Mouse (Mus musculus): ENCODE measurements around the gene Asf1a.
"Not testable (repeated sequence)": the region's sequence is repeated elsewhere in the genome, so short reads cannot be mapped to it uniquely, and the experiment has no call there.

Gene Asf1a

DNA sequence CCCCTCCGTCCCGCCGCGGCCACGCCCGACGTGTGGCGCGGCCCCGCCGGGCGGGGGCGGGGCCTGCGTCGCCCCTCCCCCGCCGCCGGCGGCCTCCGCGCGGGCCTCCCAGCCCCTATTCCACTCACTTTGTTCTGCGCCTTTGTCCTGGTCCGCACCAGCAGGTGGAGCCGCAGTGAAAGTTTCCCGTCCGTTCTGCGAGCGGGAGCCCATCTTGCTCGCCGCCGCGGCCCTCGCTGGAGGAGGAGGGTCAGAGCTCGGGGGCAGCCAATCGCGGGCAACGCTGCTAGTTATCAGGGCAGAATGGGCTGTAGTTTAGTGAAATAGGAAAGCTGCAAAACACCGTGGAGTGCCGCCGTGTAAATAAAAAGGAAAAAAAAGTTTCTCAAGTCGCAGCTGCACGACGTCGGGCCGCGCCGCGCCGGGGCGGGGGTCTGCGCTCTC, at the start of gene Asf1a:
TSS of gene Asf1a (plus strand) at position 81 of the 444 bp plus-strand sequence.
- DNase-seq: peak; percentile 97

- DNase-seq: no peak
These were observed 34.6 kb upstream of the Asf1a start for GRCm38 (mm10) chr10:53562001-53562400.

DNA sequence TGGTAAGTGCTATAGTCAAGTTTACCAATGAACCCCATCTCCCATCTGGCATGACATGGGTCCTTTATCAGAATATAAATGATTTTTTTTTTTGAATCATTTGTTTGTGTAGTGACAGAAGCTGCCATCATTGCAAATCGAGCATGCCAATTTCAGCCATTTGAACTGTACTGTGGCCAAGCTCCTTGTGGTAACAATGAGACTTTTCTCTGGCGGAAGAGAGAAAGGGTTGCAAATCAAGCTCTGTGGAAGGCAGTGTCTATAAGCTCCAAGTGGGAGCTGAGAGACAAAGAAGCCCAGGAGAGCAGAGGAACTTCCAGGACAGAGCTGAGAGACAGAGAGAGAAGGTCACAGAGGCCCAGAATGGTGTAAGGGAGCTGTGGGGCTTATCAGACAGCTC, 31.0 kb upstream of the Asf1a start:
- no peak for DNase-seq

DNA sequence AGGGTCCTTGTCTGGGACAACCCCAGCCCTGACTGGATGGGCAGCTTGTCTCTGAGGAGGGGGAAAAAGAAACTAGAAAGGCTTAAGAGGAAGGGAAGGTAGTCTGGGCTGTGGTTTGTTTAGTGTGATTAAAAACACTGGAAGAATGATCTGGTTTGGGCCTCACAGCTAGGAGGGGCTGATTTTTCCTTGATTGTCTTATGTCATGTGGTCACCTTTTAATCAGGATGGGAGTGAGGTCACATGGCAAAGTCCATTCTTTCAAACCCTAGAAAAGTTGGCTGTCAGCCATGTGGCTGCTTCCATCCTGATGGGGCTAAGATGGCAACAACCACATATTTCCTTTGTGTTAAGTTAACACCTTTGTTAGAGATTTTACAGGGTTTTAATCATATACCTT, 28.0 kb upstream of the Asf1a start:
- DNase-seq: peak; percentile 17 to 38

- peak in 1 of 2 experiments; percentile 15 for DNase-seq
These were observed 16.4 kb upstream of the Asf1a start for GRCm38 (mm10) chr10:53580137-53580536.

- DNase-seq: peak; percentile 40 to 79
These were observed 15.9 kb upstream of the Asf1a start for GRCm38 (mm10) chr10:53580621-53581081.

GRCm38 (mm10) chr10:53581087-53581486, 15.5 kb upstream of the Asf1a start:
- DNase-seq: no peak

GRCm38 (mm10) chr10:53585777-53586176, 10.8 kb upstream of the Asf1a start:
- no peak for DNase-seq

DNA sequence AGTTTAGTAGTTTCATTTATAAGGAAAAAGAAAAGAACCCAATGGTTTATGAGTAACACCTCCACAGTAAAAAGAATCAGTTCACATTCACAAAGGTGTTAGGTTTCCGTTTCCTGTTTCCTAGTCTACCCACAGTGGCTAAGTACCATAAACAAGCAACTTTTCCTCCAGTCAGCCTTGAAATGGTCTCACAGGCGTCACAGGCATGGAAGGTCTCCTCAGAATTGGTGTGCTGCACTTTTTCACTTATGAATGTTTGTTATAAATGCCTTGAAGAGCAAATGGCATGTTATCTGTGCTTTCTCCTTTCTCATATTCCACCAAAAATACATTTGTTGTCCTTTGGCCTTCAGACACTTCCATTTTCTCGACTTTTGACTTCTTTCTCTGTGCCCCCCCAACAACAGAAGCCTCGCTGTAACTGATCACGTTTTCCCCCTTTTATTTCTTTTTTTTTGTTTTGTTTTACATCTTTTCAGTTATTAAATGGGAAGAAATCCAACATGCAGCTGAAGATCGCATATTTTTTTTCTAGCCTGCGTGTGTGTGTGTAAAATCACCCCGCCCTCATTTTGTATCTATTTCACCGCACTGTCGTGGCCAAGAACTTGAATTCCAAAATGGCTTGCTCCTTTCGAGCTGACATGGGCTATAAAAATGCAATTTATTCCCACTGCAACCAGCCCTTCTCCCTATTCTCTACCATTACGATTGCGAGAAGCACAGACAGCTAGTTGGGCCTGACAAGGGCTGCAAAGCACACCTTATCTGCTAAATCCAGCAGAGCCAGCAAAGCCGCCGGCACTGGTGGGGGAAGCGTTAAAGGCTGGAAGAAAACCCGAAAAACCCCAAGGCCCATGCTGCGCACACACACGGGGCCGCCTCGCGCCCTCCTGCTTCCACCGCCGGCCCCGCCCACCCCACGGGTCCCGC, 547 bp upstream of the Asf1a start:
- no peak for DNase-seq

- DNase-seq: peak; percentile 20 to 69
These were observed 744 bp downstream of the Asf1a start for GRCm38 (mm10) chr10:53597121-53597881.

DNA sequence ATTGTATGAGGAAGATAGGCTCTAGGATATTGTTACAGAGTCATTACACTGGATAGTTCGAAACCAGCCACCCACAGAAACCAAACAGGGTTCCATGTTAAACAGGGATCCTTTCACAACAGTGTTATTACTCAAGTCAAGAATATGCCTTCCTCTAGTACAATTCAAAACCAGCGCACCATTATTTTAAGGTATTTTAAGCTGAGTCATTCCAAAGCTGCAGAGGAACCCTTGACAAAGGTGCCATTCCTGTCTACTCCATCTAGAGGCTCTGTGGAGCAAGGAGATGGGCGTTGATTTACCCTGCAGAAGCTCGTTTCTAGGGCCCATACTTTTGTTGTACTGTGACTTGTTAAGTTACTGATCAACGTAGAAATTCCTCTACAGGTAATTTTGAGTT, 2.3 kb downstream of the Asf1a start:
- peak; percentile 24 to 27 for DNase-seq

GRCm38 (mm10) chr10:53605328-53605727, 8.8 kb downstream of the Asf1a start:
- DNase-seq: no peak

- no peak for DNase-seq
These were observed 11.7 kb downstream of the Asf1a start for GRCm38 (mm10) chr10:53608274-53608673.

- DNase-seq: no peak
These were observed 15.6 kb downstream of the Asf1a start for GRCm38 (mm10) chr10:53612172-53612571.

- peak; percentile 41 to 78 for DNase-seq
These were observed 17.4 kb downstream of the Asf1a start for GRCm38 (mm10) chr10:53613955-53614354.

DNA sequence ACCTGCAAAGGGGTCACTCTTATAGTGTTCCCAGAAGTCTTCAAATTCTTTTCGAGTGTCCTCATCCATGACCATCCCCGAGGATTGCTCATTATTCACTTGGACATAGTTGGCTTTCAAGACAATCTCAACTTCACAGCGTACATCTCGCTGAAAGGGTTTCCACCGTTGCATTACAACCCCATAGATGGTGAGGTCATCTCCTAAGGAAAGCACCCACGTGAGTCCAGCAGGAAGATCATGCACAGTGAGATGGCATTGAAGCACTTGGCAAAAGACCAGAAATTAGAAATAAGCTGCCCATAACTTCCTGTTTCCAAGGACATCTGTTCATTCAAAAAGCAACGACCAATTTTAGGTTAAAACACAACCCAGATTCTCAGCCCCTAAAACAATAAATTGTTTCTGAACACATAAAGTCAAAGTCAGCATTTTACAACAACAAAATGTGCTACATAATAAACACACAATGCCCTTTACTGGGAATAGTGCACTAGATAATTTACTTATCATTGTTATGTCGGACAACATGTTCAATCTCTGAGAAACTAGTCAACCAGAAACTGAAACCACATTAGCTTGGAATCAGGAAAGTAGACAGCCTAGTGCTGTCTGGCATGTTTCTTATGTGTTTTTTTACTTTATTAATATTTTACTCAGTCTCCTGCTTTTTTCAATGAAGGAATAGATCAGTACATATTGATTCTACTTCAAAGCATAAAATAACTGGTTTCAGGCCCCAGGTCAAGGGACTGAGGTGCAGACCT, 19.5 kb downstream of the Asf1a start:
- no peak for DNase-seq

DNA sequence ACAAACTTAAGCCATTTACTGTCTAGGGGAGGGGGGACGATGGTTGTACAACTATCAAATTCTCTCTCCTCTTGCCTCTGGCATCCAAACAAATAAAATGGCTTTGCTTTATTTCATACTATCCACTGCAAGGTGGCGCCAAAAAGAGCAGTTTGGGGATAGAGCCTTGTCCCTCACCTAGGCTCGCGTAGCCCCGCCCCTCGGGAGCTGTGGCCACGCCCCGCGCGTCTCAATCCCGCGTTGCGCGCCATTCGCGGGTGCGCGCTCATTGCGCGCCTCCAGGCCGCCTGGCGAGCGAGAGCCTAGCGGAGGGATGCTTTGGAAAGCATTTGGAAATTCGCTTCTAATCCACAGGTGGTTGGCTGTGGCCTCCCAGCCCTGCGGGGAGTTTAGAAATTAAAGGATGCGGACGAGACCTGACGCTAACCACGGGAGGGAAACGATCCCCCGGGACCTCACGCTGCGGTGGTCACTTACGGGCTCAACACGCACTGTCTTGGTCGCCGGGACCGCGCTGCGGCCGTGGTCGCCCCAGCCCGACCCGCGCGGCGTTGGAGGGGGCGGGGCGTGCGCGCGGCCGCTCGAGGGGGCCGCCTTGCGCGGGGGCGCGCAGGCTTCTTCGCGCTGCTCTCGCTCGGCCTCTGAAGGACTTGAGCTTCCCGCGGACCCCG, 32.8 kb downstream of the Asf1a start:
- DNase-seq: peak; percentile 93 to 98

DNA sequence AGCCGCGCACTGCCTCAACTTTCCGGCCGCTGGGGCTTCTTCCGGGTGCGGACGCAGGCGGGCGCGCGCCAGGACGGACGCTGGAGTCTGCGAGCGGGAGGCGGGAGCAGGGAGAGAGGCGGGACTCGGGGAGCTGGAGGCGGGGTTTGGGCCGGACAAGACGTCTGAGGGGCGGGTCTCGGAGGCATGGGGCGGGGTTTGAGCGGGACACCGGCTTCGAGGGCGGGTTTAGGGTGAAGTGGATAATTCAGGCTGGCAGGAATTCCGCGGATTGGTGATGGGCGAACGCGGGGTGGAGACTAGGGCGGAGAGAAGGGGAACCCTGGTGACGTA, 33.3 kb downstream of the Asf1a start:
- peak; percentile 99 for DNase-seq

GRCm38 (mm10) chr10:53630339-53630738, 33.8 kb downstream of the Asf1a start, which contains the start of gene Mcm9:
Gene Mcm9 (minus strand): TSS chr10:53630439.
- not testable (repeated sequence) for DNase-seq

GRCm38 (mm10) chr10:53634160-53634559, 37.6 kb downstream of the Asf1a start:
- DNase-seq: no peak

DNA sequence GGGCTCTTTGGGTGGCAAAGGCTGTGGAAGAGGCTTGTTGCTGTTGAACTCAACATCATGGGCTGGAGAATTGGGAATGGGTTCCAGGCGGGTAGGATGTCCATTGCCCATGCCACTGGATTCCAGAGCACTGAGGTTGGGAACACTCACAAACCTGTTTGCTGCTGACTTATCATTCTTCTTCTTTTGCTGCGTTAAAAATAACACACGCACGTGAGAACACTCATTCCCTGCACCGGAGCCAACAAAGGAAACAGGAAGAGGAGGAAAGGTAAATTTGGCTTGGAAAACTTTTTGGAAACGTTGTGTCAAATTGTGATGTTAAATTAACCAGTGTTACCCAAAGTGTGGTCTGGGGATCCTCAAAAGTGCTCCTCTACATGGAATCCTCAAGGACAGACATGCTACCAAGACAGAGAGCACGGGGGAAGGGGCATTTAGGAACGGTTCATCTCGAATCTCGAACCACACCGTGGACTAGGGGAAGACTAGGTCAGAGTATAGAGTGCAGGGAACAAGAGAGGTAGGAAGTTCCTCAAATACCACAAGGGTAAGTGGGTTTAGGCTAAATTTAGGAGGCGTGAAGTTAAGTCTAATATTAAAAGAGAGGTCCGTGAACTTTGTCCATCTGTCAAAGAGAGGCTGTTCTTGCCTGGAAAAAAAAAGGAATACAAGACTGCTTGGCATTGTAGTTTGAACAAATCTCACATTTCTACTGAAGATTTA, 38.9 kb downstream of the Asf1a start:
- DNase-seq: peak; percentile 48 to 65

Measured in kidney, postnatal 36 days (tissue).